Mouse (Mus musculus): ENCODE measurements at regions not wholly inside any gene's neighbourhood (a gene's known extent, or its start where the extent isn't known, plus 50 kb on each side); places are given as distances from the start of the nearest gene placed in this dataset.

- TF ChIP-seq CTCF (conservative IDR thresholded peaks at IDR 0.05; ENCODE audit: low read length) (no peak), POU5F1 (IDR thresholded peaks at IDR 0.05; ENCODE audit: borderline replicate concordance, low read length) (no peak), NANOG (IDR thresholded peaks at IDR 0.05; ENCODE audit: borderline replicate concordance, low read length) (no peak)
These were observed 56.0 kb upstream of the F13a1 start for GRCm38 (mm10) chr13:37106009-37106408.
